Mouse (Mus musculus) adrenal gland, postnatal 4 days (tissue): ENCODE results near the gene Supt4a. TPM values are rescaled to one million over a fixed set of nuclear protein-coding genes. Genes with fewer than 3 reads are reported as not detected.
A peak's percentile ranks its signal among the peaks of the same experiment; 100 is the strongest.

Source experiments
- DNase-seq, 2 experiments: peaks; one replicate each; pipeline ENCODE4 v3.0.0; 2021 to 2022; ENCODE audit warnings: low spot score in 2 of 2, mixed read lengths in 2 of 2
- total RNA-seq, 2 experiments: library from RNA; stranded (reverse); gene quantifications; 2 replicates each; pipeline ENCODE4 v1.2.3; 2021

The Supt4a gene
- total RNA-seq, 2 experiments from 2014 or later = 88.2 to 89.0 TPM

DNA sequence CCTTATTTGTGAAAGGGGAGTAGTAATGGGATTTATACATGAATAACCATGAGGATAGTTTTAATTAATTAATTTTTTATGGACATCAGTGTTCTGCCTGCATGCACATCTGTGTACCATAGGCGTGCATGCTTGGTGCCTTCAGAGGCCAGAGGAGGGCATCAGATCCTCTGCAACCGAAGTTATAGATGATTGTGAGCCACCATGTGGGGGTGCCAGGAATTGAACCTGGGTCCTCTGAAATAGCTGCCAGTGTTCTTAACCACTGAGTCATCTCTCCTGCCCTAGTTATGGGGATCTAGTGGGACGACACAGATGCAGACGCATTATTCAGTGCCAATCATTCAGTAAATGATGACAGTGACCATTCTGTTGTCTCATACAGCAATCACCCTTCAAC lies 14.5 kb upstream of the Supt4a start:
- DNase-seq = no peak

DNA sequence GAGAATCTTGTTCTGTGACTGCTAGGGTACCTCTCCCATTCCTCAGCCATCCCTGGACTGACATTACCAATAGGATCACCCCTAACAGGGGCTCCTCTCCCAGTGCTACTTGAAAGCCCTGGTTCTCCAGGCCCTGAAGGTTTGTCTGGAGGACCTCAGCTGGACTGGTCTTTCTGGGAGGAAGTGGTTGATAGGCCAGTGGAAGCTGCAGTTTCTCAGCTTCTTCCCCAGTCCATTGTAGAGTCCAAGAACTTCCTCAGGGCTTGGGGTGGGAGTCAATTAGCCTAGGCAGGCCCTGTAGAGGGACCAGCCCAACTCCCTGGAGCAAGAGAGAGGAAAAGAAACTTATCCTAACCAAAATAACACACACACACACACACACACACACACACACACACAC lies 11.8 kb upstream of the Supt4a start:
- DNase-seq = no peak

DNA sequence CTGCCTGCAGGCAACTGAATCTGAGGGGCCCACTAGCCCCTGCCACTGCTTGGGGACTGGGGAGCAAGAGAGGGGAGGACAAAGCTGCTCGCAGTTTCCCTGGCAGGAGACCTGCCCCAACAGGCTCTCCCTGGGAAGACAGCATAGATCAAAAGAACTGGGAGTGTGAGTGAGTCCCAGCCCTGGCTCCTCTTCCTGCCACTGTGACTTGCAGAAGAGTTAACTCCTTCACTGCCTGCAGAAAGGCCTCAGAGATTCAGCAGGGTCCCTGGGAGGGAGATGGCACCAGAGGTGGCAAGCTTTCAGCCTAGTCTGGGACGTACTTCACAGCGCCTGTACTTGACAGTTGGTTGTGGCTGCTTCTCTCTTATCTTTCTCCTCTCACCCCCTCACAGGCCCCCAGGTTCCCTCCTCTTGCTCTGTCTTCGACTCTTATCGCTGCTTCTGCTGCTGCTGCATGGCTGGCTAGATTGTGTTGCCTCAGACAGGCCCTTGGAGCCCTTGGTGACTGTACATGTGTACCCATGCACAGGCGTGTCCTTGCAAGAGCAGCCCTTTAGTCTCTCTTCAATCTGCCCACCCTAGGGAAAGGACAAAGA lies 11.3 kb upstream of the Supt4a start:
- no peak for DNase-seq

DNA sequence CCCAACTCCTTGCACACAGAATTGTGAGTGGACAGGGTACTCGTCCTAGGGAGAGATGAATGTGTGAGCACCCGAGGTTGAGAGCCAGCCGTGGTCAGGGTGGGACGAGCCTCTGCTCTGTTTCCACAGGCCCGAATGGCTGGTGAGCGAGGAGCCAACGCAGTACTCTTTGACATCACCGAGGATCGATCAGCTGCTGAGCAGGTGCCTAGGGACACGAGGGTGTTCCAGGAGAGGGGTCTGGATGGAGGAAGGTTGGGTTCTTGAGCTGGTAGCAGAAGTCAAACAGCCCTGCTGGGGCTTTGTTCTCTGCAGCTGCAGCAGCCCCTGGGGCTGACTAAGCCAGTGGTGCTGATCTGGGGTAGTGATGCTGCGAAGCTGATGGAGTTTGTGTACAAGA lies 10.3 kb upstream of the Supt4a start:
- DNase-seq = no peak

DNA sequence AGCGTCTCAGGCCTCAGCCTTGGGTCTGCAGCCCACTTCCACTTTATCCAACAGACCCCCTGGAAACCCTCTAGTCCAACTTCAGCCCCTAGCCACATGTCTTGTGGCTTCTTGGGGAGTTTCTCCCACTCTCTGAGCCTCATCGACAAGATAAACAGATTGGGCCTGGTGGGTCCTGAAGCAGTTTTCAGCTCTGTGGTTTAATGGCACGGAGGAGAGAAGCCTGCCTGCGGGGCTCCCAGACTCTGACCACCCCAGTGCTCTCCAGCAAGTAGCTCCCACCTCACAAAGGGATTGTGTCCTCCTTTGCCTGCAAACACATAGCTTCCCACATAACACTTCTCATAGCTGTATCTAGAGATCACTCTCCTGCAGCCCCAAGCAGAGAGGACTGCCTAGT lies 9.9 kb upstream of the Supt4a start:
- DNase-seq = no peak

DNA sequence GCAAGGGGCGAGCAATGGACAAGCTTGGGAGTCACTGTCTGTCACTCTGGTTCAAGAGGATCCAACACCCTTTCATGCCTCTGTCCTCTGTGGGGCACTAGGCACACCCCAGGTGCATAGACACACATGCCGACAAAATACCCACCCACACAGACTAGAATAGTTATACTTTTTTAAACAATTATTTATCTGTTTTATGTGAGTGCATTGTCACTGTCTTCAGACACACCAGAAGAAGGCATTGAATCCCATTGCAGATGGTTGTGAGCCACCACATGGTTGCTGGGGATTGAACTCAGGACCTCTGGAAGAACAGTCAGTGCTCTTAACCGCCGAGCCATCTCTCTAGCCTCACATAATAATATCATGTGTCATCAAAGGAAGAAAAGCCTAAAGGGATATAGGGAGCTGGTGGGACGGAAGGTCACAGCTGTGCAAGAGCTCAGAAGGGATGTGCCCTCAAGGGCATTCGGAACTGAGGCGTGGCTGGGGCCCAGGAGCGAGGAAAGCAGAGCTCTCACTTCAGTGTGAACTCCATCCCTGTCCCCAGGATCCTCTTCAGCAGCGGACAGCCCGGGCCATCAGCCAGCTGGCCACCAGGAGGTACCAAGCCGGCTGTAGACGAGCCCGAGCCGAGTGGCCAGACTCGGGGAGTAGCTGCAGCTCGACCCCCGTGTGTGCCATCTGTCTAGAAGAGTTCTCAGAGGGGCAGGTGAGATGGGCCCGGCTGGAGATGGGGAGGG lies 8.3 kb upstream of the Supt4a start:
- DNase-seq = no peak

DNA sequence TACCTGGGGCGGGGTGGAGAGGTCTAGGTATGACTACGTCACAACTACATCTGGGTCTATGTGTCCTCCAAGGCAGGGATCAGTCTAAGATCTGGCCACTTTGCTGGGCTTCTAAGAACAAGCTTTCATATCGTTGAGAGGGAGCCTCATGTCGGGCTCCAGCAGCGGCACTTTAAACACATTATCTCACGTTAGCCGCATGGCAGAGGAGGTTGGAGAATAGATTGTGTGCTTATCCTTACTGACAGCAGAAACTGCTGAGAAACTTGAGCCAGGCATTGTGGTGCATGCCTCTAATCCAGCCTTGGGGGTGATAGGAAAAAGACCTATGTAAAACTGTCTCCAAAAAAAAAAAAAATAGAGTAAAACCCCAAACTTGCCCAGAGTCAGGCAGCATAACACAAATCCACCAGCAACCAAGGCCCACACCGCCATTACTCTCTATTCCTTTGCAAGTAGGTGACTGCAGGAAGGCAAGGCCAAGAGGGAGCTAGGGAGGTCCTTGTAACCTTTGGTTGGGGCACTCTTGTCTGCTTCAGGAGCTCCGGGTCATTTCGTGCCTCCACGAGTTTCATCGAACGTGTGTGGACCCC lies 7.7 kb upstream of the Supt4a start:
- DNase-seq = no peak

DNA sequence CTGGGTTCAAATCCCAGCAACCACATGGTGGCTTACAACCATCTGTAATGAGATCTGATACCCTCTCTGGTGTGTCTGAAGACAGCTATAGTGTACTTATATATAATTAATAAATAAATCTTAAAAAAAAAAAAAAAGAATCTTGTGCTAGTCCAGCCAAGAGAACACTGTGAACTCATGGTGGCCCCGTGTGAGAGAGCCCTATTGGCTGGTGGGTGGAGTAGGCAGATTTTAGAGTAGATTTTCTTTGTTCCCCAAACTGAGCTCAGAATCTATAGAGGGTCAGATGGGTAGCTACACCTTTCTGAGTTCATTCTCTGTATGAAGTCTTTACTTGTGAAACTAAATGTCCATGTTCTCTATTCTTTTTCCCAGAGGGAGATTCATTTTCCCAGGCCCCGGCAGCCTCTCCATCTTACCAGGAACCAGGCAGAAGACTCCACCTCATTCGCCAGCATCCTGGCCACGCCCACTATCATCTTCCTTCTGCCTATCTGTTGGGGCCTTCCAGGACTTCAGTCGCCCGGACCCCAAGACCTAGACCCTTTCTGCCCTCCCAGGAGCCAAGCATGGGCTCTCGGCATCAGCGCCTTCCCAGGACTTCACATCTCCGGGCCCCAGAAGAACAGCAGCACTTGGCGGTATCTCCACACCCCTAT lies 6.6 kb upstream of the Supt4a start:
- DNase-seq = no peak

DNA sequence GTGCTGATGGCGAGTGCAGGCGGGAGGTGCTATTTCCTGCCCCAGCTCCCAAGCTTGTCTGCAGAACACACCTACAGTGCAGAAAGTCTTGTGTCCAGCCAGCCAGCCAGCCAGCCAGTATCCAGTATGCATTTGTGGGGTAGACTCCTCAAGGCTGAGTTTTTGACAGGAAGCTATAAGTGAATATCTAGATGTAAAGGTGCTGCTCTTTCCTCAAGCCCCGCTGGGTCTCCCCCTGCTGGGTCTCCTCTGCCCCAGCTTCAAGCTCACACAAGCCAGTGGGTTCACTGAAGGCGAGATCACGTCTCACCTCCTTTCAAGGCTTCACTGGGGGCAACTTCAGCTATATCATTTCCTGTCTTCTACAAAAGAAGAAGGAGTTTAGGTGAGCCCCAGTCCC lies 3.0 kb upstream of the Supt4a start:
- no peak for DNase-seq

DNA sequence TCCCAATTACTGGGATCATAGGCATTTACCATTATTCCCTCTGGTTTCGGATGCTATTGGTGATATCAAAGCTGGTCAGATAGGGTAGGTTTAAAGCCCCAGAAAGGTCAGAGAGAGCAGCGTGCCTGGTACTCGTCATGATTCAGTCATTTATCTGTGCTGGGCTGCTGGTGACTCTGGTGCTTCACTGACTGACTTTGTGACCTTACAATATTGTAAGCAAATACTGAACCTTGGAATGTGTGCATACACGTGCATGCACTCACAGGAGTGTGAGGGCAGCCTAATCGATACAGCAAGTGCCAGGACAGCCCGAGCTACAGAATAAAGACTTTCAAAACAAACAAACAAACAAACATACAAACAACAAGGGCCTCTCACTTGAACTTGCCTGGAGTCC lies 1.7 kb upstream of the Supt4a start:
- no peak for DNase-seq

DNA sequence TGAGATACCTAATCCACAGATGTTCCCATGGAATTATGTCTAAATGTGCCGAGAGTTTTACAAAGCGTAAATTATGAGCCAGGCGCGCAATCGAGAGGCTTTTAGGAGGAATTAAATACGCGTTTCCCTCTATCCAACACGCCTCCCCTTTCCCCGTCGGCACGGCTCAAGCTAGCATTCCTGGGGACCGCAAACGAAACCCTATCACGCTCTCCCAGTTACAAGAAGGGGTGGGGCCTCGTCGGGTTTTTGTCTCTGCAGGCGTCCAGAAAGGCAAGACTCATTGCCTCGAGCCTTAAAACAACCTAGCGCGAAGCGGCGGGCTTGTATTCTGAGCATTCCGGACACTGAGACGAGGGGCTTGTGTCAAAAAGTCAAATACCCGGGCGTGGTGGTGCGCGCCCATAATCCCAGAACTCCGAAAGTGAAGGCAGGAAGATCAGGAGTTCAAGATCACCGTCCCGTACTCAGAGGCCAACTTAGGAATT lies 661 bp upstream of the Supt4a start:
- DNase-seq = peak in 1 of 2 experiments; percentile 35

DNA sequence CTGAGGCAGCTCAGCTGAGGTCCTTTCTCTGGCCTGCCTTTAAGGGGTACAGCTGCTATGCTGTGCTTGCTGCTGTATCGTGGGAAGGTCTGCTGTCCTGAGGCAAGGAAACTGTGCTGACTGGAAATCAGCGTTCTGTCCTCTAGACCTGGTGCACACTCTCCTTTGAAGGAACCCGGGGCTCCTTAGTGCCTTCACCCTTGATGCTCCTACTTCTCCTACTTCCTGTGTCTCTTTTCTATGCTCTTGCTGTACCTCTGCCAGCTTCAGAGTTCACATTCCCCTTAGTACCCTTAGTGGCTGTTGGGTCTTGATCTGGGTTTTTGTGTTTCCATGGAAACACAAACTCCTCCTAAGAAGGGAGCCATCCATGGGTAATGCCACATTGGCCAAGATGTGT lies 6.3 kb downstream of the Supt4a start:
- no peak for DNase-seq

DNA sequence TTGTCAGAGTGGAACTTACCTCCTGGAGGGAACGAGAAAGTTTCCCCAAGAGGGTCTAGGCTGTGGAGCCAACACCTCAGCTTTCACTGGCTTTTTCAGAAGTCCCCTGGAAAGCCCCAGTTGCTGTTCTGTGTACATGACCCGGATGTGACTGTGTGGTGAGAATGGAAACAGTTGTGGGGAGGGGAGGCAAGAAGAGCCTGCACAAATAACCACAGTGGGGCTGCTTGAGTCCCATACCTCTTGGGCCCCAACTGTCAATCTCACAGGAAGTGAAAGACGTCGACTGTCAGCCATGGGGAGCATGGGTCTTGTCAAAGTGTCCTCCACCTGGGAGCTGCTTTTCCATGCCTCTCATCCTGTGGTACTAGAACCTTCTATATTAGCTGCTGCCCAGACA lies 7.6 kb downstream of the Supt4a start:
- no peak for DNase-seq

DNA sequence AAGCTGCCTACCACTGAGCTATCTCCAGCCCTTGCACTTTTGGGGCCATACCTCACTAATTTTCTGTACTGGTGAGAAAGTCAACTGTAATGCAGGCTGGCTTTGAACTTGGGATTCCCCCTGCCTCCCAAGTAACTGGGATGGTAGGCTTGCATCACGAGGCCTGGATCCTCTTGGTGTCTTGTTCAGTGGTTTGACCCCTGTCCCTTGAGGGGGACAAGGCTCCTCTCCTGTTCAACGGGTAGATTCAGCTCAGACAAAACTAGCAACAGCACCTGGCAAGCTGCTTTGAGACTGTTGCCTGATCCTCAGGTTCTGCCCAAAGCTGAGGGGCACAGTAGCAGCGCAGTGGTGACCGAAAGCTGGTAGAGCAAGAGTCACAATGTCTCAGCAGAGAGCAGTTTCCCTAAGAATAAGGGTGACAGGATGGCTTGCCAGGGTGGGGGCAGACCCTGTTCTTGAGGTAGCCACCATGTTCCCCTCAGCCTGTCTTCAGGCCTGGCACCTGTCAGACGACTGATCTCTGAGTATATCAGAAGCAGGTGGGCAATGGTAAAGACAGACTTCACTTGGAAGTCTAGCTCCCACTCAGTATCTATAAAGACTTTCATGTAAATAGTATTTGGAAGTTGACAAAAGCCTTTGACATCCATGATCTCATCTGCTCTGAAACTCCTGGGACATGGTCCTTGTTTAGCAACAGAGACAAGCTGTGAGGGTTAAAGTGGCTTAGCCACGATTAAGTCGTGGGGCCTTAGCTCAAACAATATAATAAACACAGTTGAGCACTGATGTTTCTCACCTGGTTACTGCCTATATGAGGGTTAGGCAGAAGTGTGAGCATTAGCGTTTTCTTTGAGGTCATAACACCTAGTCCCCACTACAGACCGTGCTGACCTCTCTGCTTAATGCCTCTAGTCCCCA lies 8.5 kb downstream of the Supt4a start:
- DNase-seq = no peak

DNA sequence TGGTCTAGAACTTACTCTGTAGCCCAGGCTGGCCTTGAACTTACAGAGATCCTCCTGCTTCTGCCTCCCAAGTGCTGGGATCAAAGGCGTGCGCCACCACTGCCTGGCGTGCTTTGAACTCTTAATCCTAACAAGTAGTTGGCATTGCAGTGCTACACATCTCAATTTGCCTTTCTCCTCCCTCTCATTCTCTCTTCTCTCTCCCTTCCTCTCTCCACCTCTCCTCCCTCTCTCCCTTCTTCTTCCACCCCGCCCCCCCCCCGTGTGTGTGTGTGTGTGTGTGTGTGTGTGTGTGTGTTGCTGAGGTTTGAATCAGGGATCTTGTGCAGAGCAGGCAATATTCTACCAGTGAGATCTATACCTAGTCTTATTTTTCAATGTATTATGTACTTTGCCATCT lies 10.0 kb downstream of the Supt4a start:
- DNase-seq = no peak

DNA sequence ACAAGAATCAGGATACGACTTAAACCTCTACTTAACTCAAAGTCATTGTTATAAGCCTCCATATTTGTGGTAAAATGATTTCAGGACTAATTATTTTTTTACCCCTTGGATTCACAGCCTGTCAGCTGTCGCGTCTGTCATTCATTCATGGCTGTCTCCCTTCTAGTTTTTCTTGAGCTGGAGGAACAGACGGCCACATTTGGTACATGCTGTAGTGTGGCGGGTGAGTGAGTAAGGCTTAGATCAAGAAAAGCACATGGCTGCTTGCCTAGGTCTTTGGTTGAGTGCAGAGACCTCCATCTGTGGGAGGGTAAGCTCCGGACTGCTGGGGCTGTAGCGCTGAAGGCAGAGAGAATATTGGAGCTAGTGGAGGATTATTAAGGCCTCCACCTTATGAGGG lies 10.4 kb downstream of the Supt4a start:
- no peak for DNase-seq

DNA sequence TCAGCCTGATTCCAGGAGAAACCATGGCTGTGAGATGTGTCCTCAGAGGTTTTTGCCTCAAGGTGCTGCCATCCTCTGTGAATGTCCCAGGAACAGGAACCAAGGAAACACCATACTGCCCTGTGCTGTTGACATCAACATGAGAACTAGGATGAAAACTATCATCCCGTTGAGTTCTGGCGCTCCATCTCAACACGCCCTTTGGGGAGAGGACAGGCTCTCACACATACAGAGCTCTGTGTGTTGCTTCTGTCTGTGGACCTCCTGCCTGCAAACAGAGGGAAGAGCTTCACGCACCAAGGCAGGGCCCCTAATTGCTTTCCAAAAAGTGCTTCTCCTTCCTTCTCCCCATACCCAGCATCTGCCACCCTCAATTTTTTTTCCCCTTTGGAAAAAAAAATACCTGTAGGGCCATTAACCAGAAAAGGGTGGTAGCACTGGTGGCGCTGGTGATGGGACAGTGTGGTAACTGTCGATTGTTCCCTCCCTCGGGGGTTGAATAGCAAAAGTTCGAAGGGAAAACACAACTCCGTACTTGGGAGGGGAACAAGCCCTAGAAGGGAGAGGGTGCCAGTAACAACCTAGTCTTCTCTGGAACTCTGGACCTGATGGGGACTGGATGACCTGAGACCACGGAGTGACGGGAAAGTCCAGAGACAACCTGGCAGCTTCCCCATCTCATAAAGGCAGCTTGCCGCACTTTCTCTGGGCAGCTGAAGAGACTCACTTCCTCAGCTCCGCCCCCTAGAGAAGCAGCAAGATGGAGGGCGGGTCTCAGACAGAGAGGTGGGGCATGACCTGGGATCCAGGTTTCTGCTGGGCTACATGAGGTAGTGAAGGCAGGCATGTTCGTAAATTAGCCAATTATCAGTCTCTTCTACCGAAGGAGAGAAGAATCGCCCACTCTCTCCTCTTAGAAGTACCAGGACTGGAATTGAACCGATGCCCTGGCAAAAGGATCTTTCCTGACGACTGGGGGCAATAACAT lies 11.1 kb downstream of the Supt4a start:
- DNase-seq = no peak

DNA sequence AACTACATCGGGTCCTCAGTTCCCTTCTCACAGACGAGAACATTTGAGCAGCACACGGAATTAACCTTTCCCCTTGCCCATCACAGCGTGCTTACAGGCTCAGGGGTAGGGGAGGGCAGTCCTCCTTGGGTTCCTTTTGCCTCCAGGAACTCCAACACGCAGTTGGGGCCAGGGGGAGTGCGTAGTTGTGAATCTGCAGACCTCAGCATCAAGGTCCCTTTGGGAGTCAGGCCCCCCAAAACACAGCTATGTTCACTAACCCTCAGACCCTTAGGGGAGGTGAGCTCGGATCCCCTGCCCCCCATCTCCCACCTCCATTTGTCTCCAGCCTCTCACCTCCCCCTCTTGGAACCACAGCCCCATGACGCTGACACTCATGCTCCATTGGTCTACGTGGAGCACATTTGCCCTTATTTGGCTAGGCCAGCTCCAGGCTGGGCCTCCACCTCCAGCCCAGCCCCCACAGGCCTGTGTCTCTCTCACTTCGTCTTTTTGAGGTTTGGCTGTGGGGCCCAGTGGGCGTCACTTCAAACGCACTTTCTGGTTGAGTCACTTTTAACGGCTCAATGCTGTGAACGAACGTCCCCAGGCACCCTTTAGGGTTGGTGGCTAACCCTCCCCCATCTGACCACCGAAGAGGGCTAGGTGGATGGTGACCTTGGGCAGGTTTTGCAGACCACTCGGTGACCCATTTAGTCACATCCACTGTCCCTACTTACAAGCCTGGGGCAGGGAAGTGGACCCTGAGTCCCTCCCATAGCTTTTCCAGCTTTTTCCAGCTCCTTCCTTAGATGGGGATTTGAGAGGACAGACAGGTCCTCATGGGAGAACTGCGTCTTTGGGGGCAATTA lies 12.1 kb downstream of the Supt4a start:
- peak in 1 of 2 experiments; percentile 31 for DNase-seq

DNA sequence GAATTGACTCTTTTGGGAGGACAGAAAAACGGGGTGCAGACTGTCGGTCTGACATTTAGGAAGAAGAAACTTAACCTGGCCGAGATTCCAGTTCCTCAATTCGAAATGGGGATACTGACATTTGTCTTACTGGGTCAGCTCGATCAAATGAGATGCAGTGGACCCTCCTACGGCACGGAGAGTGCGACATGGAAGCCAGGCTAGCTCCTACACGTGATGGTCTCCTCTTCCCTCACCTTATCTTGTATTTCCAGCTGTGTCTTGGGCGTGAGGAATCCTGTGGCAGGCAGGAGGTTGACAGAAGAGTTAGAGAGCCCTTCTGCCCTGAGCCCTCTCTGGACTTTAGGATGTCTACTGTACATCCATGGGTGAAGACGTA lies 12.7 kb downstream of the Supt4a start:
- DNase-seq = no peak
